Mouse (Mus musculus) MN1 (cell line): ENCODE measurements around the gene Cubn.
A peak's percentile ranks its signal among the peaks of the same experiment; 100 is the strongest.

Source experiments
- DNase-seq: peaks from one replicate; pipeline ENCODE4 v3.0.0-alpha.2; 2016; ENCODE audit warnings: low spot score

The Cubn gene

DNA sequence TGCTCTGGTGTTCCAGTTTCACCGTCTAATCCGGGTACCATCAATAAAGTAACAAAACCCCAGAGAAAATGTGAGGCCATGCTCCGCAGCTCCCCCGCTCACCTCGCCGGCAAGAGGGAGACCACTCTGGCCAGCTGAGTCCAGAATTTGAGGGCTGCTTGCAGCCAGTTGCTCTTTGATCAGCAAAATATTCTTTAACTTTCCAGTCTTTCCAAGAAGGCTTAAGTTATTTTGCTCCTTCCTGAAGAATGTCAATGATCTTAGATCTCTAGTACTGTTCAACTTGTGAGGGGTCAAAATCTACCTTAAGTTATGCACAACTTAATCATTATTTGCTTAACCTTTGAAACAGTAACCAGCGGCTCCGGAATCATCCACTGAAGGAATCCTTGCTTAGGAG is at the start of gene Cubn:
Gene Cubn (minus strand): TSS at position 80 of the 400 bp plus-strand sequence.
- no peak for DNase-seq

DNA sequence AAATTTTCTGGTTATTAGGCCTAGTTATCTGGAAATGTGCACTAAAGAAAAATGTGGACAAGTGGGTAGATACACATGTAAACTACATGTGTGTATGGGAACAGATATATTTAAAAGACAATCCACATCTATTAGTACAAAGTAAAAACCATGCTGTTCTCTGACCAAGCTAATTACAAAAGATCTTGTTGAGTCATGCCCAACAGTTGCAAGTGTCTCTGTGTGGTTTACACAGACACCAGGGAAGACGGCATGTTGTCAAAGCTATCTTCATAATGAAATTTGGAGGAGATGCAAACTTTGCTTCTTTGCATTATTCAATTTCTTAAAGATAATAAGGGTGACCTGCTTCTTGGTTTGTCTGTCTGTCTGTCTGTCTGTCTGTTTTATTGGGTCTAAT is 48.2 kb upstream of the Cubn start:
- peak; percentile 17 for DNase-seq

DNA sequence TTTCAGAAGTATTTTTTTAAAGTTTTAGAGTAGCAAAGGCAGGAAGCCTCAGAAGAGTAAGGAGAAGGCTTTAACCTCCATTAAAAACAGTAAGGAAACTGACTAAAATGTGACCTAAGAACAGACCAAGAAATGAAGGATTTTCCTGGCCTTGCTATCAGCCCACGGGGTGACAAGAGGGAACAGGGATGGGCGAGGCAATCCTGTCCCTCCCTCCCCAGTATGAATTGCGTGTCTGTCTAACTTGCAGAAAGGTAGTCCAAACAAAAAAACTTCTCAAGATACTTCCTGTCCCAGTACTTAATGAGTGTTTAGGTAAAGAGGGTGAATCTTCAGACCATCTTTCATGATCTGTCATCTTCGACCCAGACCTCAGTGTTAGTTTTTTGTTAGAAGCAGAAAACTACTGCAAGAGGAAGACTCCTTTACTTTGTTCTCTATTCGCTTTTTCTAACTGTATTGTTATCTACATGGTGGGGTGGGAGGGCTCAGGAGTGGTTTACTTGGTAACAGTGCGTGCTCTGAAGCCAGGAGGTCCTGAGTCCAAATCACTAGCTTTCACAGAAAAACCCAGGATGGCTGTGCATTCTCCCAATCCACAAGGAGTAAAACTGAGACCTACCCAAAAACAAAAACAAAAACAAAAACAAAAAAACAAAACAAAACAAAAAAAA is 47.2 kb upstream of the Cubn start:
- no peak for DNase-seq

- DNase-seq, result no peak
These were observed 46.6 kb upstream of the Cubn start for GRCm38 (mm10) chr2:13538258-13538657.

GRCm38 (mm10) chr2:13537733-13538132 is 46.1 kb upstream of the Cubn start:
- DNase-seq, result no peak

- DNase-seq, result no peak
These were observed 45.1 kb upstream of the Cubn start for GRCm38 (mm10) chr2:13536747-13537146.

DNA sequence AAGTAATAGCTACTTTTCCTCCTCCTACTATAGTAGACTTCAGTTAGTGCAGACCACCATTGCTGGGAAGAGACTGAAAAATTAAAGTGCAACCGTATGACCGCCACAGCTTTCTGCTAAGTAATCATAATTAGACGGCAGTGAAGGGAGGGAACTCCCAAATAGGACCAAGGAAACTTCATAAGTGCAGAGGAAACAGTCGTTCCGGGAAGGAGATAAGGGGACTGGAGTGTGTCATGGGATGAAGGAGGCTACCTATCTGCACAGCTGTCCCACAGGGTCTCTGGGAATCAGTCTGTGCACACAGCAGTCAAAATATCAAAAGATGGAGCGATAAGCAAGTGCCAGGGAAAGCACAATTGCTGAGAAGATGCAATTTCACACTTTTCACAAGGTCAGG is 39.0 kb upstream of the Cubn start:
- DNase-seq, result no peak

- no peak for DNase-seq
These were observed 37.8 kb upstream of the Cubn start for GRCm38 (mm10) chr2:13529253-13529933.

GRCm38 (mm10) chr2:13527531-13527930 is 35.9 kb upstream of the Cubn start:
- no peak for DNase-seq

- no peak for DNase-seq
These were observed 35.5 kb upstream of the Cubn start for GRCm38 (mm10) chr2:13527125-13527524.

DNA sequence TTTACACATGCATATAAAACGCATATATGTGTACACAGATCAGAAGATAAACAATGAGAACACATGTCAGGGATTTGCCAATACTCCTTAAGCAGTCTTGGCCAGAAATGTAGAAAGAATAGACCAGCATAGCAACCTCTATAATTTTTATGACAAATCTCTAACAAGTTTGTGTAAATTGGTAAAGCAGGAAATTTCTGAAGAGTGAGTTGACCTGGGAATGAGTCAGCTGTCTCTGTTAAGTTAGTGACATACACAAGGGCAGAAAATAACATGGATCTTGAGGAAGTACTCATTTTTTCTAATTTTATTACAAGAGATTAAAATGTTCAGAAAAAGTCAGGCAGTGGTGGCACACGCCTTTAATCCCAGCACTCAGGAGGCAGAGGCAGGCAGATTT is 34.6 kb upstream of the Cubn start:
- no peak for DNase-seq

- DNase-seq, result no peak
These were observed 32.2 kb upstream of the Cubn start for GRCm38 (mm10) chr2:13523540-13524456.

- DNase-seq, result peak; percentile 21
These were observed 30.5 kb upstream of the Cubn start for GRCm38 (mm10) chr2:13522106-13522505.

GRCm38 (mm10) chr2:13514949-13515348 is 23.3 kb upstream of the Cubn start:
- DNase-seq, result no peak

- no peak for DNase-seq
These were observed 11.1 kb upstream of the Cubn start for GRCm38 (mm10) chr2:13502717-13503116.

DNA sequence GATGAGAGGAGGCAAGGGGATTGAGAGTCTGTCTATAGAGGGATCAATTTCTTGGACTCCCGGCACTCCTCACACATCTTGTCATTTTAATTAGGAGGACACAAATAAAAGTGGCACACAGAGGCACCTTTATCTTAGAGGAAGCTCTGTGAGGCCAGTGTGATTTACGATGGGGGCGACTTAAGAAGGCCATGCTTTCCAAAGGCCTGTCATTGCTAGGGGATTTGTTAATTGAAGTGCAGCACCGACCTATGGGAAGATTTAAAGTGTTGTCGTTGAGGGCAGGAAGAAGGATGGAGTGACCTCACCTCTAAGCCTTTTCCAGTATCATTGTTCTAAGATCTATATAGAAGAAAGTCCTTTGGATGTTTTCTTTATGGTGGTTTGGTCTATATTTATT is 9.9 kb upstream of the Cubn start:
- no peak for DNase-seq

DNA sequence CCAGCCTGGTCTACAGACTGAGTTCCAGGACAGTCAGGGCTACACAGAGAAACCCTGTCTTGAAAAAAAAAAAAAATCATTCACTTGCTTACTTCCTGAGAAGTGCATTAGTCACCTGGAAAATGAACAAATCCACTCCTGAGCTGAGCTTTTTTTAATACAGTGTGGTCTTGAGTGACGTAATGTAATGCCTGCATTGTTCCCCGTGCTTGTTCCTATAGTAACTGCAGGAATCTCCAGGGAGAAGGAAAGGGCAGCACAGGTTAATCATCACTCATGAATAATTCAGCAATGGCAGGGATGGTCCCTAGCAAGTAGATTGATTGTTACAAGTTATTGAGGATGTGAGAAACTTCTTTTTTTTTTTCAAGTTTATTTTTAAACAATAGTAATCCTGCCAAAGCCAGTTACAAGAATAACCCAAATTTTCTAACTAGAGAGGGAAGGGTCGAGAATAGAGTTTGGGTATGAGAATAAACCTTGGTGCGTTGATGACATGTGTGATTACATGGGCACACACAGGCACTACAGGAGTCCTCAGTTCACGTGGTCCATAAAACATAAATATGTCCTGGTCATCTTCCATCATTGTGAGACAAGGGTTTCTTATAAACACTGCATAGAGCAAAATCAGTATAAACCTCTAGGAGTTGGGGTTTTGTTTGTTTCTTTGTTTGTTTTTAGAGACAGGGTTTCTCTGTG is 8.8 kb upstream of the Cubn start:
- DNase-seq, result peak; percentile 10

- no peak for DNase-seq
These were observed 7.6 kb upstream of the Cubn start for GRCm38 (mm10) chr2:13499196-13499595.

- DNase-seq, result no peak
These were observed 4.5 kb upstream of the Cubn start for GRCm38 (mm10) chr2:13496087-13496486.

DNA sequence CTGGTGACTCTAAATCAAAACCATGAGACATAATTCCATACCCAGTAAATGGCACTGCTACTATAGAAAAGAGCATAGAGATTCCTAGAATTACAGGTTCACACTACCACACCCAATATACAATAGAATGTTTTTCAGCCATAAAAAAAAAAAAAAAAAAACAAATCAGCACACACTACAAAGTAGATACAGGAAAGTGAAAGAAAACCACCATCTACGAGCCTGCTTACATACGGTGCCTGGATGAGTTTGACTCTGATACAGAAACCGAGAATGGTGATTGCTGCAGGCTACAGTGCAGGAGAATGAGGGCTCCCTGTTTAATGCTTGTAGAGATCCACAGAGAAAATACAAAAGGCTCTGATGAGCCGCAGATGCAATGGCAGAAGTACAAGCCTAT is 1.3 kb upstream of the Cubn start:
- DNase-seq, result no peak

DNA sequence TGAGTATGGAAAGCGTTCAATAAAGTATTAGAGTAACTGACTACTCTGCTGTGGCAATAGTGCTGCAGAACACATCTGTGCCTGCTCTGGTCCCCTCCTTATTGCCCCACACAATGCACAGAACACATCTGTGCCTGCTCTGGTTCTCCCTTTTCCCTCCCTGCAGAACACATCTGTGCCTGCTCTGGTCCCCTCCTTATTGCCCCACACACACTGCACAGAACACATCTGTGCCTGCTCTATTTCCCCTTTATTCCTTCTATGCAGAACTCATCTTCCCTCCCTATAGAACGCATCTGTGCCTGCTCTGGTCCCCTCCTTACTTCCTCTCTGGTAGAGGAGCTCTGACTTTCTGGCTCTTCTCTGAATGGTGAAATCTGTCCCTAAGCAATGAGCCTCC is 1.1 kb downstream of the Cubn start:
- DNase-seq, result no peak

GRCm38 (mm10) chr2:13486470-13486869 is 5.1 kb downstream of the Cubn start:
- DNase-seq, result no peak
